Mouse (Mus musculus): ENCODE results near the gene Arpp21. TPM values are rescaled to one million over a fixed set of nuclear protein-coding genes. Genes with fewer than 3 reads are reported as not detected.

Arpp21 gene
- 31.5 and 32.7 TPM in 2 replicates for polyA plus RNA-seq (2014; fragmentation: Nextera tagmentation; extraction: Ambion mirVana)

DNA sequence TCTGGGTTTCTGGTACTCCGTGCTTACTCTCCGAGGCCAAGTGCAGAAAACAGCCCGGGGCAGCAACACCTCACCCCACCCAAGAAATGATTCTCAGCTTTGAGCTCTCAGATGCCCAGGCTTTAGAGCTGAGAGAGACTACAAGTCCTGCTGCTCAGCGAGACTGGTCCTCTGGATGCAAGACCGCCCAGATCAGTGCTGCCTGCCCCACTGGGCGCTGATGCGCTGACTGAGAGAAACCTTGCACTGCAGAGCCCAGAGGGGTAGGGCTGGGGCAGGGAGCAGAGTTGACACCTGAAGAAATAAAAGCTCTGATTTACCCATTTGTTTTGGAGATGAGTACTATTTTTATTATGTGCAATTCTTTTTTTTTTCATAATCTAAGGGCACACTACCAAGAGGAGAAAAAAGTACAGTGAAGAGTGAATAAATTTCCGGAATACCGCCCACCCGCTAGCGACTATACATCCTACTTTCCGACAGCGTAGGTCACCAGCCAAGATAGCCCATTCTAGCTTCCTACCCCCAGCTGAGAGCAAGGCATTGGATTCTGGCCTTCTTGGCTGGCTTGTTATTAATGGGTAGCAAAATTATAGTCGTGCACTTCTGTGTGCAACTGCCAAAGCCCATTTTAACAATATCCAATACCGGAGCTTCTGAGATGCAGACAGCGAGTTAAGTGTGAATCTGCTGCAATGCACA lies at the start of gene Arpp21:
Gene Arpp21, minus strand, starts transcription at position 243 of the 702 bp plus-strand sequence.
- peak within 1 kb of the TSS; percentile 46 for H3K9ac ChIP-seq (ENCODE audit: low read depth, low read length)
- no peak within 1 kb of the TSS for H3K27ac ChIP-seq (replicated peaks; ENCODE audit: low read depth, low read length)
- H3K4me3 ChIP-seq (ENCODE audit: low read depth, low read length) = peak within 1 kb of the TSS; percentile 42
- no peaks in the 10 kb centered on the region for H3K9me3 ChIP-seq (ENCODE audit: control insufficient read depth, low read length)
- peak within 1 kb of the TSS; percentile 69 for H3K4me2 ChIP-seq (ENCODE audit: low read depth, low read length)
- DNase-seq (ENCODE audit: low spot score) = no peak
- ATAC-seq (ENCODE audit: low read depth) = peak; percentile 35; the same call in 1 of the 2 replicates
- H3K36me3 ChIP-seq (ENCODE audit: control insufficient read depth, insufficient read depth, low read length) = no peaks in the 10 kb centered on the region
- 0 out of 2 replicates have a peak, but pooled peaks cover 6% of the 10 kb centered on the region for H3K4me1 ChIP-seq (ENCODE audit: control insufficient read depth, insufficient read depth, low read length)
- peaks cover 59% of the 10 kb centered on the region for H3K27me3 ChIP-seq (replicated peaks; ENCODE audit: control insufficient read depth, insufficient read depth, low read length)
- WGBS = 20% methylated on average over 16 of the region's 16 CpGs

DNA sequence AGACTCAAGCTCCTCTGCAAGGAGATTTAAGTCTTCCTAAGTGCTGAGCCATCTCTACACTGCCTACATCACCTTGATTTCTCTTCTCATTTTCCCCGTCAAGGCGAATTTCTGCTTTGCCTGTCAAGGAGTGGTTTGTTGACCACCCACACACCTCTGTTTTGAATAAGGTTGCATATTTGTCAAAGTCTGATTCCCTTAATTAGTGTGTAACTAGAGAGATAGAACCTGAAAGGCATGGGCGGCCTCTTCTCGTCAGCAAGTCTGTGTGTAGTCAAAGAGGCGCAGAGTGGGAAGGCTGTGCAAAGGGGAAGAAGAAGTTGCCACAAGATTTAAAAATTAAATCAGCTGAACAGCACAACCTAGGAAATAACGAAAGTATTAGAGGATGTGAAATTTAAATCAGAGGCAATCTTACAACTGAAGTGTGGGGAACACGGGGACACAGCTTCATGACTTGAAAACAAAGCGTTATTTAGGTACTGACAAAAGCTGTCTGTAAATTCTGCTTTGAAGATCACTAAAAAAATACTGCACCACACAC lies 36.8 kb upstream of the Arpp21 start:
- Histone ChIP-seq H3K4me3 (ENCODE audit: low read depth, low read length) (no peak overlapping the region), H3K9me3 (ENCODE audit: control insufficient read depth, low read length) (no peaks in the 10 kb centered on the region), H3K36me3 (ENCODE audit: control insufficient read depth, insufficient read depth, low read length) (no peaks in the 10 kb centered on the region), H3K27me3 (replicated peaks; ENCODE audit: control insufficient read depth, insufficient read depth, low read length) (no peaks in the 10 kb centered on the region), H3K9ac (ENCODE audit: low read depth, low read length) (no peak overlapping the region), H3K4me2 (ENCODE audit: low read depth, low read length) (no peak overlapping the region), H3K4me1 (ENCODE audit: control insufficient read depth, insufficient read depth, low read length) (no peaks in the 10 kb centered on the region), H3K27ac (replicated peaks; ENCODE audit: low read depth, low read length) (no peak overlapping the region)
- DNase-seq (ENCODE audit: low spot score) (no peak), ATAC-seq (ENCODE audit: low read depth) (no peak)
- WGBS = 80% methylated on average over 8 of the region's 8 CpGs

GRCm38 (mm10) chr9:112264982-112265641 lies 29.4 kb upstream of the Arpp21 start:
- Histone ChIP-seq H3K27ac (replicated peaks; ENCODE audit: low read depth, low read length) (no peak overlapping the region), H3K4me1 (ENCODE audit: control insufficient read depth, insufficient read depth, low read length) (no peaks in the 10 kb centered on the region), H3K36me3 (ENCODE audit: control insufficient read depth, insufficient read depth, low read length) (no peaks in the 10 kb centered on the region), H3K4me3 (ENCODE audit: low read depth, low read length) (no peak overlapping the region), H3K9me3 (ENCODE audit: control insufficient read depth, low read length) (no peaks in the 10 kb centered on the region), H3K9ac (ENCODE audit: low read depth, low read length) (no peak overlapping the region), H3K27me3 (replicated peaks; ENCODE audit: control insufficient read depth, insufficient read depth, low read length) (no peaks in the 10 kb centered on the region), H3K4me2 (ENCODE audit: low read depth, low read length) (no peak overlapping the region)
- DNase-seq (ENCODE audit: low spot score) = peak; percentile 11
- WGBS = 71% methylated on average over 4 of the region's 4 CpGs
- ATAC-seq (ENCODE audit: low read depth) = peak; percentile 41; the same call in 1 of the 2 replicates

- Histone ChIP-seq H3K4me2 (ENCODE audit: low read depth, low read length) (no peak overlapping the region), H3K4me1 (ENCODE audit: control insufficient read depth, insufficient read depth, low read length) (no peaks in the 10 kb centered on the region), H3K36me3 (ENCODE audit: control insufficient read depth, insufficient read depth, low read length) (no peaks in the 10 kb centered on the region), H3K27me3 (replicated peaks; ENCODE audit: control insufficient read depth, insufficient read depth, low read length) (no peaks in the 10 kb centered on the region), H3K9me3 (ENCODE audit: control insufficient read depth, low read length) (no peaks in the 10 kb centered on the region), H3K9ac (ENCODE audit: low read depth, low read length) (no peak overlapping the region), H3K27ac (replicated peaks; ENCODE audit: low read depth, low read length) (no peak overlapping the region), H3K4me3 (ENCODE audit: low read depth, low read length) (no peak overlapping the region)
- DNase-seq (ENCODE audit: low spot score) (no peak), ATAC-seq (ENCODE audit: low read depth) (no peak)
- 71% methylated on average over 16 of the region's 16 CpGs for WGBS
Measured at GRCm38 (mm10) chr9:112261986-112262901, 26.5 kb upstream of the Arpp21 start.

DNA sequence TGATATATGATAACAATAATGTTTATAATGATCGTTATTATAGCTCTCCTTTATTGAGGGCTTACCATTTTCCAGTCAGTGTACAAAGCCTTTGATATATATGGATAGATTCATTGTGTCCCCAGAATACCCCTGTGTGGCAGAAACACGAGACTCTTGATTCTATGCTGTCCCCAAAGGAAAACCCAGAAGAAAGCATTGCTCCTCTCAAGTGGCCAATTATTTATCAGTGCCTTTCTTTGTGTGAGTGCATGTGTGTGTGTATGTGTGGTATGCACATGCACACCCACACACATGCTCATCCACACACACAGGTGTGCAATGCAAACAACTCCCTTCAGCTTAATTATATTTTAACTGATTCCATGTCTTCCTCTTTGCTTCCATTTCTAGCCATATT lies 25.8 kb upstream of the Arpp21 start:
- WGBS = 65% methylated on average over 2 of the region's 2 CpGs

GRCm38 (mm10) chr9:112260696-112261095 lies 25.0 kb upstream of the Arpp21 start:
- H3K4me3 ChIP-seq (ENCODE audit: low read depth, low read length) = no peak overlapping the region
- H3K9ac ChIP-seq (ENCODE audit: low read depth, low read length) = no peak overlapping the region
- H3K36me3 ChIP-seq (ENCODE audit: control insufficient read depth, insufficient read depth, low read length) = no peaks in the 10 kb centered on the region
- H3K4me2 ChIP-seq (ENCODE audit: low read depth, low read length) = no peak overlapping the region
- DNase-seq (ENCODE audit: low spot score) (no peak), ATAC-seq (ENCODE audit: low read depth) (no peak)
- 88% methylated on average over 2 of the region's 2 CpGs for WGBS
- H3K27me3 ChIP-seq (replicated peaks; ENCODE audit: control insufficient read depth, insufficient read depth, low read length) = no peaks in the 10 kb centered on the region
- H3K4me1 ChIP-seq (ENCODE audit: control insufficient read depth, insufficient read depth, low read length) = no peaks in the 10 kb centered on the region
- H3K9me3 ChIP-seq (ENCODE audit: control insufficient read depth, low read length) = no peaks in the 10 kb centered on the region
- H3K27ac ChIP-seq (replicated peaks; ENCODE audit: low read depth, low read length) = no peak overlapping the region

More for the DNA sequence above, 25.8 kb upstream of the Arpp21 start:
- Histone ChIP-seq H3K27me3 (replicated peaks; ENCODE audit: control insufficient read depth, insufficient read depth, low read length) (no peaks in the 10 kb centered on the region), H3K4me1 (ENCODE audit: control insufficient read depth, insufficient read depth, low read length) (no peaks in the 10 kb centered on the region), H3K9me3 (ENCODE audit: control insufficient read depth, low read length) (no peaks in the 10 kb centered on the region), H3K36me3 (ENCODE audit: control insufficient read depth, insufficient read depth, low read length) (no peaks in the 10 kb centered on the region), H3K9ac (ENCODE audit: low read depth, low read length) (no peak overlapping the region), H3K27ac (replicated peaks; ENCODE audit: low read depth, low read length) (no peak overlapping the region), H3K4me2 (ENCODE audit: low read depth, low read length) (no peak overlapping the region), H3K4me3 (ENCODE audit: low read depth, low read length) (no peak overlapping the region)
- DNase-seq (ENCODE audit: low spot score) (peak; percentile 23), ATAC-seq (ENCODE audit: low read depth) (peak; percentile 48; the same call in 1 of the 2 replicates)

- 80% methylated on average over 1 of the region's 1 CpGs for whole genome bisulfite sequencing
- no peak overlapping the region for H3K27ac ChIP-seq (replicated peaks; ENCODE audit: low read depth, low read length)
- ATAC-seq (ENCODE audit: low read depth) (no peak), DNase-seq (ENCODE audit: low spot score) (no peak)
- no peak overlapping the region for H3K9ac ChIP-seq (ENCODE audit: low read depth, low read length)
- H3K27me3 ChIP-seq (replicated peaks; ENCODE audit: control insufficient read depth, insufficient read depth, low read length) = no peaks in the 10 kb centered on the region
- H3K4me3 ChIP-seq (ENCODE audit: low read depth, low read length) = no peak overlapping the region
- H3K4me2 ChIP-seq (ENCODE audit: low read depth, low read length) = no peak overlapping the region
- no peaks in the 10 kb centered on the region for H3K36me3 ChIP-seq (ENCODE audit: control insufficient read depth, insufficient read depth, low read length)
- H3K9me3 ChIP-seq (ENCODE audit: control insufficient read depth, low read length) = no peaks in the 10 kb centered on the region
- H3K4me1 ChIP-seq (ENCODE audit: control insufficient read depth, insufficient read depth, low read length) = no peaks in the 10 kb centered on the region
Measured at GRCm38 (mm10) chr9:112258560-112258959, 22.8 kb upstream of the Arpp21 start.

DNA sequence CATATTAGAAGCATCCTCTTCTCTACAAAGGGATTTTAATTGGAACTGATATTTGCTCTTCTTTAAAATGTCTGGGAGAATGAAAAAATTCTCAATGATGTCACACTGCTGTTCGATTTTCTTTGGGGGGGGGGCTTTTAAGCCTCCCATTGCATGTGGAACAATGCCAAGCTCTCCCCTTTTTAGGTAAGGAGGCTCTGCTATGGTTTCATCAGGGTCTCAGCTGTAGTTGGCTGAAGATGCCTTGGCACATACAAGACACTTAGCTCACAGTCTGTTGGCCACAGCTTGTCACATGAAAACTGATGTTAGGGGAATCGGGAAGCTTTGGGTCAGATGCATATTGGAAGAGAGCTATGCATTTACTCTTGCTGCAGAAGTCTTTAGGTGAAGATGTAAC lies 20.2 kb upstream of the Arpp21 start:
- Histone ChIP-seq H3K36me3 (ENCODE audit: control insufficient read depth, insufficient read depth, low read length) (no peaks in the 10 kb centered on the region), H3K9me3 (ENCODE audit: control insufficient read depth, low read length) (no peaks in the 10 kb centered on the region), H3K27me3 (replicated peaks; ENCODE audit: control insufficient read depth, insufficient read depth, low read length) (no peaks in the 10 kb centered on the region), H3K4me3 (ENCODE audit: low read depth, low read length) (no peak overlapping the region), H3K4me2 (ENCODE audit: low read depth, low read length) (no peak overlapping the region), H3K27ac (replicated peaks; ENCODE audit: low read depth, low read length) (no peak overlapping the region), H3K9ac (ENCODE audit: low read depth, low read length) (no peak overlapping the region), H3K4me1 (ENCODE audit: control insufficient read depth, insufficient read depth, low read length) (no peaks in the 10 kb centered on the region)
- no peak for DNase-seq (ENCODE audit: low spot score)
- 76% methylated on average over 2 of the region's 2 CpGs for WGBS
- ATAC-seq (ENCODE audit: low read depth) = no peak

Measured in embryonic facial prominence, embryonic 14.5 days (tissue).